Mouse (Mus musculus) WW6 (cell line): ENCODE data around the gene Slc22a13.

ENCODE experiments used
- DNase-seq: peaks from one replicate; pipeline ENCODE4 v3.0.0-alpha.2; 2013; ENCODE audit warnings: low read depth, low spot score

Slc22a13 gene

GRCm38 (mm10) chr9:119199151-119199861 lies 9.6 kb downstream of the Slc22a13 start:
- DNase-seq = no peak

GRCm38 (mm10) chr9:119192202-119192990 lies 16.5 kb downstream of the Slc22a13 start:
- peak; percentile 46 for DNase-seq

GRCm38 (mm10) chr9:119181241-119181728 lies 27.6 kb downstream of the Slc22a13 start:
- no peak for DNase-seq

- no peak for DNase-seq
Measured at GRCm38 (mm10) chr9:119179292-119179691, 29.6 kb downstream of the Slc22a13 start.

GRCm38 (mm10) chr9:119167608-119168007 lies 41.3 kb downstream of the Slc22a13 start:
- DNase-seq = no peak

- no peak for DNase-seq
Measured at GRCm38 (mm10) chr9:119165548-119165947, 43.4 kb downstream of the Slc22a13 start.

GRCm38 (mm10) chr9:119164743-119165142 lies 44.2 kb downstream of the Slc22a13 start:
- no peak for DNase-seq

- DNase-seq = no peak
Measured at GRCm38 (mm10) chr9:119160689-119161088, 48.2 kb downstream of the Slc22a13 start.

GRCm38 (mm10) chr9:119158861-119159260 lies 50.0 kb downstream of the Slc22a13 start, which contains the start of gene Gm47289:
Gene Gm47289, plus strand, starts transcription at chr9:119159161.
- DNase-seq = no peak

GRCm38 (mm10) chr9:119156278-119157201 lies 52.4 kb downstream of the Slc22a13 start, which contains the start of gene Acaa1b:
Gene Acaa1b, minus strand, starts transcription at chr9:119157093.
- DNase-seq = peak; percentile 67

- no peak for DNase-seq
Measured at GRCm38 (mm10) chr9:119155826-119156225, 53.1 kb downstream of the Slc22a13 start.

- no peak for DNase-seq
Measured at GRCm38 (mm10) chr9:119155416-119155815, 53.5 kb downstream of the Slc22a13 start.

GRCm38 (mm10) chr9:119151751-119152150 lies 57.1 kb downstream of the Slc22a13 start:
- no peak for DNase-seq

GRCm38 (mm10) chr9:119149601-119150000 lies 59.3 kb downstream of the Slc22a13 start:
- DNase-seq = peak; percentile 34

GRCm38 (mm10) chr9:119146098-119146770 lies 62.7 kb downstream of the Slc22a13 start:
- no peak for DNase-seq

GRCm38 (mm10) chr9:119145638-119146037 lies 63.3 kb downstream of the Slc22a13 start:
- DNase-seq = no peak

GRCm38 (mm10) chr9:119145137-119145536 lies 63.8 kb downstream of the Slc22a13 start:
- no peak for DNase-seq

GRCm38 (mm10) chr9:119144696-119145095 lies 64.2 kb downstream of the Slc22a13 start:
- no peak for DNase-seq

GRCm38 (mm10) chr9:119143372-119143771 lies 65.5 kb downstream of the Slc22a13 start:
- DNase-seq = no peak
